27 mouse cellular contexts compared by ENCODE assay signal in genomic region chr6:14122311-14122710, GRCm38 (mm10).
"Had no signal": no experiment of that assay in that cellular context is flagged by ENCODE, and none has a peak within 500 bp of the region (broad histone marks: within the 10 kb centered on the region; RNA-seq: fewer than 3 reads in every experiment).

No protein-coding gene starts in this region.

- H3K4me1 ChIP-seq: hindbrain, embryonic 12.5 days; hindbrain, embryonic 15.5 days; kidney, embryonic 15.5 days; limb, embryonic 10.5 days; limb, embryonic 12.5 days; liver, embryonic 13.5 days had no signal

- DNase-seq: gastrocnemius, postnatal 14 days; gastrocnemius, postnatal 36 days; heart, adult 11 months; heart, adult 2 months; heart, postnatal 14 days; heart, postnatal 36 days; kidney, adult 11 months; kidney, adult 2 months; kidney, adult 9 months; kidney, postnatal 25 days; kidney, postnatal 4 days; liver; liver, embryonic 13.5 days had no signal

- H3K4me2 ChIP-seq: heart, embryonic 11.5 days; heart, embryonic 13.5 days; heart, embryonic 15.5 days; hindbrain, embryonic 12.5 days; hindbrain, embryonic 15.5 days; kidney, embryonic 15.5 days; limb, embryonic 12.5 days; liver, embryonic 11.5 days; liver, embryonic 13.5 days had no signal

- ATAC-seq: hindbrain, postnatal 0 days; intestine, embryonic 16.5 days had no signal

- H3K27ac ChIP-seq: heart, adult 2 months; heart, embryonic 13.5 days; heart, embryonic 15.5 days; hindbrain, embryonic 12.5 days; hindbrain, embryonic 15.5 days; hindbrain, postnatal 0 days; kidney, embryonic 15.5 days; kidney, postnatal 0 days; layer of hippocampus, adult 2 months; left cerebral cortex, adult 2 months; limb, embryonic 10.5 days; limb, embryonic 12.5 days; liver, embryonic 13.5 days had no signal

- H3K27me3 ChIP-seq: heart, embryonic 13.5 days; heart, embryonic 15.5 days; hindbrain, embryonic 12.5 days; hindbrain, embryonic 15.5 days; kidney, embryonic 15.5 days; limb, embryonic 12.5 days; liver, embryonic 13.5 days had no signal

- H3K36me3 ChIP-seq: heart, embryonic 13.5 days; heart, embryonic 15.5 days; hindbrain, embryonic 12.5 days; hindbrain, embryonic 15.5 days; kidney, embryonic 15.5 days; limb, embryonic 10.5 days; limb, embryonic 12.5 days; liver, embryonic 13.5 days had no signal

- H3K9me3 ChIP-seq: heart, embryonic 13.5 days; heart, embryonic 15.5 days; hindbrain, embryonic 12.5 days; hindbrain, embryonic 15.5 days; kidney, embryonic 15.5 days; limb, embryonic 10.5 days; limb, embryonic 12.5 days; liver, embryonic 13.5 days had no signal

- H3K9ac ChIP-seq: heart, embryonic 13.5 days; heart, embryonic 15.5 days; hindbrain, embryonic 12.5 days; hindbrain, embryonic 15.5 days; kidney, embryonic 15.5 days; limb, embryonic 12.5 days; liver, embryonic 13.5 days had no signal

- H3K4me3 ChIP-seq: heart, adult 2 months; heart, embryonic 13.5 days; heart, embryonic 15.5 days; hindbrain, embryonic 12.5 days; hindbrain, embryonic 15.5 days; kidney, embryonic 15.5 days; layer of hippocampus, adult 2 months; left cerebral cortex, adult 2 months; limb, embryonic 10.5 days; limb, embryonic 12.5 days; liver, embryonic 13.5 days had no signal
